Mouse (Mus musculus): ENCODE data around the gene Sh2d2a. TPM values are rescaled to one million over a fixed set of nuclear protein-coding genes. Genes with fewer than 3 reads are reported as not detected.

Sh2d2a gene
- 0.15 TPM in 1 of 2 replicates, not detected in the other for polyA plus RNA-seq (2015; fragmentation: Nextera tagmentation; extraction: Ambion mirVana)

DNA sequence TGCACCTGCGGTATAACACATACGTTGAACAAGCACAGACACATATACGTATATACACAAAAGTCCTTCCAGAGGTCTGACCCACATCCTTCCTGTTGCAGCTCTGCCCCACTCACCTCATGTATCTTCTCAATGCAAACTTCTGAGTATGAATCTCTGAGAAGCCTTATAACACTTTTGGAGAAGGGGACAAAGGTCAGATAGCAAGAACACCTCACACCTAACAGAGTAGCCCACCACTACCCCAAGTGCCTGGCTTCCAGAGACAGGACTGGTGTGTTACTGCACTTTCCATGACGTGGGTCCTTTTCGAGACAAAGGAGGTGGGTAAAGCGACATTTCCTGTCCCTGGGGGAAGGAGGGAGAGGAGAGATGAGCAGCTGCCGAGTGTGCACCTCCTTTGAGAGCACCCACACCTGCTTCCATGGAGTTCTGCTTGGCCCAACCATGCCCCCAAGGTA lies at the start of gene Sh2d2a:
TSS of gene Sh2d2a (plus strand) at position 106 of the 461 bp plus-strand sequence.

DNA sequence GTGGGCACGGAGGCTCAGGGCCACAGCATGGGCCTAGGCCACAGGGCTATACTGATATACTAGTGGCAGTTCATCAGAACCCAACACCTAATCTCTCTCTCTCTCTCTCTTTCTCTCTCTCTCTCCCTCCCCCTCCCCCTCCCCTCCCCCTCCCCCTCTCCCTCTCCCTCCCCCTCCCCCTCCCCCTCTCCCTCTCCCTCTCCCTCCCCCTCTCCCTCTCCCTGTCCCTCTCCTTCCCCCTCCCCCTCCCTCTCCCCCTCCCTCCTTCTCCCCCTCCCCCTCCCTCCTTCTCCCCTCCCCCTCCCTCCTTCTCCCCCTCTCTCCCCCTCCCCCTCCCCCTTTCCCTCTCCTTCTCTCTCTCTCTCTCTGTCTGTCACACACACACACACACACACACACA lies 22.3 kb upstream of the Sh2d2a start, which contains the start of gene Pear1:
TSS of gene Pear1 (minus strand) at position 101 of the 400 bp plus-strand sequence.

DNA sequence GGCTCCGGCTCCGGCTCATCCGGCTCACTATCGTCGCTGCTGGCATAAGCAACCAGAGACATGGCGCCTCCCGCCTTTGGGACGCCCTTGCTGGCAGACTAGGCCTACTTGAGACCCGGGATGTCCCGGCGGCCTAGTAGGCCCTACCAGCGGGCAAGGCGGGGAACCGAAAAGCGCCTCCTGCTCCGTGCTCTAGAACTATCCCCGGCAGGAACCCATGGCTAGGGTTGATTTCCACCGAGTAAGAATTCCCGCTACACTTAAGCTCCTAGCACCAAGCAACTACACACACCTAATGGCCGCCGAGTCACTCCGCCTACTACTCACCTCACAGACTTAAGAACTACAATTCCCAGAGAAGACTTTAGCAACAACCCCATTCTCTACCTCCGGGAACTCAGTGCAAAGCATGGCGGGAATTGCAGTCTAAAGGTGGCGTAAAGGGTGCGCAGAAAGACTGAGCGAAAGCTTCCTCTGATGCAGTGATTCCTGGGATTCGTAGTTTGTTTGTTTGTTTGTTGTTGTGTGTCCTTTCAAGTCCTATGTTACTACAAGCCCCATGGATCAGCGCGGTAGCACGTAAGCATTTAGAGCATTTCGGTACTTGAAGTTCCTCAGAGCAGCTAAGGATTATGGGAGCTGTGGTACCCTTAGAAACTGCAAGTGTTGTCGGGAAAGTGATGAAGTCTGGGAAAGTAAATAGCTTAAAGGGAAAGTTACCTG lies 38.9 kb downstream of the Sh2d2a start, which contains the start of gene Prcc:
TSS of gene Prcc (minus strand) at position 328 of the 723 bp plus-strand sequence.

Other genes starting within 250 kb of the Sh2d2a start
- gene Arhgef11, start 229.2 kb upstream of the Sh2d2a start, polyA plus RNA-seq (2015; fragmentation: Nextera tagmentation; extraction: Ambion mirVana), result 7.7 and 8.5 TPM in 2 replicates
- 0.17 and 0.18 TPM in 2 replicates for gene Lrrc71, start 98.1 kb upstream of the Sh2d2a start, polyA plus RNA-seq (2015; fragmentation: Nextera tagmentation; extraction: Ambion mirVana)
- 3.5 and 3.6 TPM in 2 replicates for gene Ntrk1, start 51.6 kb upstream of the Sh2d2a start, polyA plus RNA-seq (2015; fragmentation: Nextera tagmentation; extraction: Ambion mirVana)
- 0.35 and 0.45 TPM in 2 replicates for gene Insrr, start 49.8 kb upstream of the Sh2d2a start, polyA plus RNA-seq (2015; fragmentation: Nextera tagmentation; extraction: Ambion mirVana)
- gene Pear1, start 22.4 kb upstream of the Sh2d2a start, polyA plus RNA-seq (2015; fragmentation: Nextera tagmentation; extraction: Ambion mirVana), result 10.0 and 10.4 TPM in 2 replicates
- gene Prcc, start 38.9 kb downstream of the Sh2d2a start, polyA plus RNA-seq (2015; fragmentation: Nextera tagmentation; extraction: Ambion mirVana), result 8.1 and 8.3 TPM in 2 replicates
- gene Hdgf, start 59.6 kb downstream of the Sh2d2a start, polyA plus RNA-seq (2015; fragmentation: Nextera tagmentation; extraction: Ambion mirVana), result 140 and 155 TPM in 2 replicates
- gene Mrpl24, start 72.8 kb downstream of the Sh2d2a start, polyA plus RNA-seq (2015; fragmentation: Nextera tagmentation; extraction: Ambion mirVana), result 54.5 and 61.2 TPM in 2 replicates
- gene Isg20l2, start 83.6 kb downstream of the Sh2d2a start, polyA plus RNA-seq (2015; fragmentation: Nextera tagmentation; extraction: Ambion mirVana), result 21.2 and 24.4 TPM in 2 replicates
- gene Rrnad1, start 84.0 kb downstream of the Sh2d2a start, polyA plus RNA-seq (2015; fragmentation: Nextera tagmentation; extraction: Ambion mirVana), result 9.8 and 9.9 TPM in 2 replicates
- gene Crabp2, start 101.9 kb downstream of the Sh2d2a start, polyA plus RNA-seq (2015; fragmentation: Nextera tagmentation; extraction: Ambion mirVana), result 1.9 and 4.4 TPM in 2 replicates
- 6.8 and 7.1 TPM in 2 replicates for gene Nes, start 124.3 kb downstream of the Sh2d2a start, polyA plus RNA-seq (2015; fragmentation: Nextera tagmentation; extraction: Ambion mirVana)
- gene Bcan, start 153.5 kb downstream of the Sh2d2a start, polyA plus RNA-seq (2015; fragmentation: Nextera tagmentation; extraction: Ambion mirVana), result 0.04 TPM in 1 of 2 replicates, not detected in the other
- not detected in 2 replicates for gene Hapln2, start 180.8 kb downstream of the Sh2d2a start, polyA plus RNA-seq (2015; fragmentation: Nextera tagmentation; extraction: Ambion mirVana)
- gene Gpatch4, start 196.4 kb downstream of the Sh2d2a start, polyA plus RNA-seq (2015; fragmentation: Nextera tagmentation; extraction: Ambion mirVana), result 15.3 and 17.0 TPM in 2 replicates
- 110 and 112 TPM in 2 replicates for gene Naxe, start 211.7 kb downstream of the Sh2d2a start, polyA plus RNA-seq (2015; fragmentation: Nextera tagmentation; extraction: Ambion mirVana)
- gene Ttc24, start 231.5 kb downstream of the Sh2d2a start, polyA plus RNA-seq (2015; fragmentation: Nextera tagmentation; extraction: Ambion mirVana), result not detected in 2 replicates
- 3.7 and 4.6 TPM in 2 replicates for gene Iqgap3, start 235.2 kb downstream of the Sh2d2a start, polyA plus RNA-seq (2015; fragmentation: Nextera tagmentation; extraction: Ambion mirVana)